Mouse (Mus musculus): ENCODE measurements at regions not wholly inside any gene's neighbourhood (a gene's known extent, or its start where the extent isn't known, plus 50 kb on each side); places are given as distances from the start of the nearest gene placed in this dataset.

DNA sequence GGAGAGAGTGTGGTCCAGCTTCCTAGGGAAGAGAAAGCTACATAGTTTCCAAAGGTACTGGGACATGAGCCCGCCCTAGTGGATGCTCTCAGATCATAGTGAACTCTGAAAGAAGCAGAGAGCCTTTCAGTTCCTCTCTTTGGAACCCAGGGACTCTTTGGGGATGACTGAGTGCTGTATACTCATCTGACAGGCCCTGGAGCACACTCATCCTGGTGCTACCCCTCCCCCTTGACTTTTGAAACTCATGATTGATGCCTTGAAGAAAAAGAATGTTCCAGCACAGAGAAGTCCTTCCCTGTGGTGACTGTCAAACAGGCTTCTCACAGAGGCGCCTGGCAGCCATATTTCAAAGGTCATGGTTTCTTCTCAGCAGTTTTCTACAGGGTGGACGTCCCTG is 254.2 kb upstream of the Eif4g2 start:
- TF ChIP-seq CEBPB (IDR thresholded peaks at IDR 0.05; ENCODE audit: insufficient read depth, poor library complexity, severe bottlenecking) (no peak), REST (IDR thresholded peaks at IDR 0.05; ENCODE audit: insufficient read depth, insufficient read length) (no peak), MYOG (IDR thresholded peaks at IDR 0.05; ENCODE audit: control insufficient read depth in 1 of 3, insufficient read depth in 1 of 3, insufficient read length in 2 of 3, low read depth in 2 of 3) (no peak), MYOD1 (IDR thresholded peaks at IDR 0.05; ENCODE audit: control insufficient read depth in 1 of 3, insufficient read length in 2 of 3, low read depth in 2 of 3) (no peak), TCF3 (IDR thresholded peaks at IDR 0.05; ENCODE audit: insufficient read length, low read depth) (no peak), POLR2AphosphoS2 (IDR thresholded peaks at IDR 0.05; ENCODE audit: insufficient read length, low read depth) (no peak), USF1 (IDR thresholded peaks at IDR 0.05; ENCODE audit: low read depth) (no peak), POLR2A (IDR thresholded peaks at IDR 0.05; ENCODE audit: insufficient read length, low read depth) (no peak), SRF (IDR thresholded peaks at IDR 0.05; ENCODE audit: control insufficient read depth, insufficient read length, low read depth) (no peak), TCF12 (IDR thresholded peaks at IDR 0.05; ENCODE audit: insufficient read depth, poor library complexity, severe bottlenecking) (no peak), E2F4 (IDR thresholded peaks at IDR 0.05; ENCODE audit: insufficient read depth) (no peak), MAX (IDR thresholded peaks at IDR 0.05; ENCODE audit: low read depth) (no peak)
- Histone ChIP-seq H3K36me3 (ENCODE audit: control insufficient read depth, insufficient read depth) (no peaks in the 10 kb centered on the region), H3ac (ENCODE audit: control insufficient read depth, insufficient read length) (no peak overlapping the region), H3K4me3 (no peak overlapping the region), H3K27me3 (ENCODE audit: control insufficient read depth, insufficient read depth, insufficient read length) (no peaks in the 10 kb centered on the region), H3K4me2 (ENCODE audit: low read depth) (no peak overlapping the region), H3K79me2 (ENCODE audit: control insufficient read depth, insufficient read depth) (no peaks in the 10 kb centered on the region)

DNA sequence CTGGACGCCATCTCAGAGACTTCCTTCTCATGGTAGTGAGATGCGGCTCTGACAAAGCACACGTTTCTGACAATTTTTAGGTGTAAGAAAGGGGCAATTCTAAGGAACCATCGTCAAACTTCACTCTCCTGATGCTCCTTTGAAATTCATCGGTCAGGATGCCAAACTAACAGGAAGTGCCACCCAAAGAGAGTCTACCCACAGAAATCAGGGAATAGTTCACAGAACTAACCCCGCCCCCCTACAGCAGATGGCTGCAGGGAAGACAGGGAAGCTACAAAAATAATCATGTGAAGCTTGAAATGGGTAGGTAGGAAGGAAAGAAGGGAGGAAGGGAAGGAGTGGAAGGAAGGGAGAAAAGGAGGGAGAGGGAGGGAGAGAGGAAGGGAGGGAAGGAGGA is 240.1 kb upstream of the Eif4g2 start:
- TF ChIP-seq E2F4 (IDR thresholded peaks at IDR 0.05; ENCODE audit: insufficient read depth) (no peak), TCF3 (IDR thresholded peaks at IDR 0.05; ENCODE audit: insufficient read length, low read depth) (no peak)
- no peak overlapping the region for H3K4me2 ChIP-seq (ENCODE audit: low read depth)
- H3K36me3 ChIP-seq (ENCODE audit: control insufficient read depth, insufficient read depth), result no peaks in the 10 kb centered on the region
- H3ac ChIP-seq (ENCODE audit: control insufficient read depth, insufficient read length), result no peak overlapping the region
- no peaks in the 10 kb centered on the region for H3K27me3 ChIP-seq (ENCODE audit: control insufficient read depth, insufficient read depth, insufficient read length)
- no peak overlapping the region for H3K4me3 ChIP-seq
- H3K79me2 ChIP-seq (ENCODE audit: control insufficient read depth, insufficient read depth), result no peaks in the 10 kb centered on the region

GRCm38 (mm10) chr7:111319917-111320316 is 237.1 kb upstream of the Eif4g2 start:
- no peak overlapping the region for H3ac ChIP-seq (ENCODE audit: control insufficient read depth, insufficient read length)
- H3K36me3 ChIP-seq (ENCODE audit: control insufficient read depth, insufficient read depth), result no peaks in the 10 kb centered on the region

GRCm38 (mm10) chr7:111316479-111316990 is 233.7 kb upstream of the Eif4g2 start:
- H3K4me2 ChIP-seq (ENCODE audit: low read depth), result no peak overlapping the region
- H3K79me2 ChIP-seq (ENCODE audit: control insufficient read depth, insufficient read depth), result no peaks in the 10 kb centered on the region
- TF ChIP-seq MYOG (IDR thresholded peaks at IDR 0.05; ENCODE audit: control insufficient read depth in 1 of 3, insufficient read depth in 1 of 3, insufficient read length in 2 of 3, low read depth in 2 of 3) (no peak), SRF (IDR thresholded peaks at IDR 0.05; ENCODE audit: control insufficient read depth, insufficient read length, low read depth) (no peak), TCF3 (IDR thresholded peaks at IDR 0.05; ENCODE audit: insufficient read length, low read depth) (no peak), USF1 (IDR thresholded peaks at IDR 0.05; ENCODE audit: low read depth) (no peak), E2F4 (IDR thresholded peaks at IDR 0.05; ENCODE audit: insufficient read depth) (no peak), MYOD1 (IDR thresholded peaks at IDR 0.05; ENCODE audit: control insufficient read depth in 1 of 3, insufficient read length in 2 of 3, low read depth in 2 of 3) (no peak), CEBPB (IDR thresholded peaks at IDR 0.05; ENCODE audit: insufficient read depth, poor library complexity, severe bottlenecking) (no peak), REST (IDR thresholded peaks at IDR 0.05; ENCODE audit: insufficient read depth, insufficient read length) (no peak), MAX (IDR thresholded peaks at IDR 0.05; ENCODE audit: low read depth) (no peak), POLR2A (IDR thresholded peaks at IDR 0.05; ENCODE audit: insufficient read length, low read depth) (no peak), TCF12 (IDR thresholded peaks at IDR 0.05; ENCODE audit: insufficient read depth, poor library complexity, severe bottlenecking) (no peak)
- no peaks in the 10 kb centered on the region for H3K27me3 ChIP-seq (ENCODE audit: control insufficient read depth, insufficient read depth, insufficient read length)
- no peak overlapping the region for H3ac ChIP-seq (ENCODE audit: control insufficient read depth, insufficient read length)
- H3K4me3 ChIP-seq, result no peak overlapping the region
- H3K36me3 ChIP-seq (ENCODE audit: control insufficient read depth, insufficient read depth), result no peaks in the 10 kb centered on the region

More at GRCm38 (mm10) chr7:111319917-111320316, 237.1 kb upstream of the Eif4g2 start:
- no peaks in the 10 kb centered on the region for H3K27me3 ChIP-seq (ENCODE audit: control insufficient read depth, insufficient read depth, insufficient read length)
- no peaks in the 10 kb centered on the region for H3K79me2 ChIP-seq (ENCODE audit: control insufficient read depth, insufficient read depth)
- TF ChIP-seq CEBPB (IDR thresholded peaks at IDR 0.05; ENCODE audit: insufficient read depth, poor library complexity, severe bottlenecking) (no peak), MAX (IDR thresholded peaks at IDR 0.05; ENCODE audit: low read depth) (no peak), MYOG (IDR thresholded peaks at IDR 0.05; ENCODE audit: control insufficient read depth in 1 of 3, insufficient read depth in 1 of 3, insufficient read length in 2 of 3, low read depth in 2 of 3) (no peak), E2F4 (IDR thresholded peaks at IDR 0.05; ENCODE audit: insufficient read depth) (no peak), POLR2A (IDR thresholded peaks at IDR 0.05; ENCODE audit: insufficient read length, low read depth) (no peak), USF1 (IDR thresholded peaks at IDR 0.05; ENCODE audit: low read depth) (no peak), MYOD1 (IDR thresholded peaks at IDR 0.05; ENCODE audit: control insufficient read depth in 1 of 3, insufficient read length in 2 of 3, low read depth in 2 of 3) (no peak)
- no peak overlapping the region for H3K4me3 ChIP-seq
- H3K4me2 ChIP-seq (ENCODE audit: low read depth), result no peak overlapping the region

- H3K27me3 ChIP-seq (ENCODE audit: control insufficient read depth, insufficient read depth, insufficient read length), result no peaks in the 10 kb centered on the region
- H3K36me3 ChIP-seq (ENCODE audit: control insufficient read depth, insufficient read depth), result no peaks in the 10 kb centered on the region
- H3K4me2 ChIP-seq (ENCODE audit: low read depth), result no peak overlapping the region
- no peak overlapping the region for H3ac ChIP-seq (ENCODE audit: control insufficient read depth, insufficient read length)
- H3K4me3 ChIP-seq, result no peak overlapping the region
- TF ChIP-seq USF1 (IDR thresholded peaks at IDR 0.05; ENCODE audit: low read depth), result no peak
- no peak for TF ChIP-seq MYOG (IDR thresholded peaks at IDR 0.05; ENCODE audit: control insufficient read depth in 1 of 3, insufficient read depth in 1 of 3, insufficient read length in 2 of 3, low read depth in 2 of 3)
- TF ChIP-seq MAX (IDR thresholded peaks at IDR 0.05; ENCODE audit: low read depth), result no peak
- TF ChIP-seq TCF12 (IDR thresholded peaks at IDR 0.05; ENCODE audit: insufficient read depth, poor library complexity, severe bottlenecking), result no peak
- TF ChIP-seq POLR2A (IDR thresholded peaks at IDR 0.05; ENCODE audit: insufficient read length, low read depth), result no peak
- no peak for TF ChIP-seq TCF3 (IDR thresholded peaks at IDR 0.05; ENCODE audit: insufficient read length, low read depth)
- TF ChIP-seq MYOD1 (IDR thresholded peaks at IDR 0.05; ENCODE audit: control insufficient read depth in 1 of 3, insufficient read length in 2 of 3, low read depth in 2 of 3), result no peak
- no peaks in the 10 kb centered on the region for H3K79me2 ChIP-seq (ENCODE audit: control insufficient read depth, insufficient read depth)
These were observed 231.1 kb upstream of the Eif4g2 start for GRCm38 (mm10) chr7:111313921-111314320.

Measured in myocyte (in vitro differentiated cells).